Mouse (Mus musculus) liver, embryonic 18 days (tissue): ENCODE measurements around the gene Gm38392. TPM values are rescaled to one million over a fixed set of nuclear protein-coding genes. Genes with fewer than 3 reads are reported as not detected.

Experiments
- polyA plus RNA-seq: library from polyadenylated mRNA; depleted of rRNA; stranded (reverse); fragments of >200 nt; gene quantifications from 2 replicates; pipeline ENCODE4 v1.2.3, GENCODE M21; 2012; rRNA removed

Gm38392 gene
- 0.08 TPM in 1 of 2 replicates, not detected in the other for polyA plus RNA-seq

DNA sequence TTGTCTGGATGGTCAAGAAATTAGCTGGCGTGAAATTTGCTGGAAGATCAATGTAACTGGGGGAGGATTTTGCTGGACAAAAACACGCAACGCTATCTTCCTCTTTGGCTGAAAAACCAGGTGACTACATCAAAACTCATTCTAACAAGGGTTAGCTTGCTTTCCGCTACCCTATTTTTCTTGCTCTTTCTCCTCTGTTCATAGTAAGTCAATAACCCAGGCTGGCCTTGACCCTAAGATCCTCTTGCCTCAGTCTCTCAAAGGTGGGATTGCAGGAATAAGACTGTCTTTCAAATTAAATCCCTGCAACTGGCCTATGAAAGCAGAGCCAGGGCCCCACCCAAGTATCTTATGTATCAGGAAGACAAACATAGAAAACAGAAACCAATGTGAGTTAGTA, at the start of gene Gm38392:
TSS of gene Gm38392 (minus strand) at position 101 of the 400 bp plus-strand sequence.

DNA sequence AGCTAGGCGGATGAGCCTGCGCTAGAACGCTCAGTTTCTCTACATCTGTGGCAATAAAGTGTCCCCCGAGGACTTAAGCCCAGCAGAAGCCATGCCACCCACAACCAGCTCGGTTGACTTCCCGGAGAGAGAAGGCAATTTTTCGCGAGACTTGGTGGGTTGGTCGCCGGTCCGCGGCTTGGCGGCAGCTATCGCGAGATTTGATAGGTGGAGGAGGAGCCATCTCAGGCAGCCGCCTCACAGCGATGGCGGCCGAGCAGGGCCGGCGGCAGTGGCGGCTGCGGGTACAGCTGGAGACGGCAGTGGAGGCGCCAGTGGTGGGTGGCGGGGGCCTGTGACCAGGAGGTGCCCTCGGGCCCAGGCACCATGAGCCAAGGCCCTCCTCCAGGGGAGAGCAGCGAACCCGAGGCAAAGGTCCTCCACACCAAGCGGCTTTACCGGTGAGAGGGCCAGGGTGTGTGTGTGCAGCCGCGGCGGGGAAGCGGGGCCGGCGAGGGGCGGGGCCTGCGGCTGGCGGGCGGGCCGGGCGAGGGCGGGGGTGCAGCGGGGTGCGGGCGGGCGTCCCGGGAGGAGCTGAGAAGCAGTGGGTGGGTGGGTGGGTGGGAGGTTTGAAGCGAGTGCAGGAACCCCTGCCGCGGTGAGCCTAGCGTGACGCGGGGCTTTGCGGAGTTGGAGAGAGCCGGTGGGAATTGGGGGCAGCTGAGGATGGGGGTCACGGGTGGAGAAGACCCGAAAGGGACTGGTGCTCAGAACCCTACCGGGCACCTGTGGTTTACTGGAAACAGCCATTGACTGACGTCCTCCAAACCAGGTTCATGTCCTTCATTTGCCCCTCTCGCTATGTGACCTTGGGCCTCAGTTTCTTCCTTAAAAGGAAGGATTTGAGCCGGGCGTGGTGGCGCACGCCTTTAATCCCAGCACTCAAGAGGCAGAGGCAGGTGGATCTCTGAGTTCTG, 49.3 kb upstream of the Gm38392 start, which contains the start of the genes Tmem79 and Smg5:
TSS of gene Tmem79 (minus strand) at position 91 of the 956 bp plus-strand sequence.
TSS of gene Smg5 (plus strand) at position 203 of the 956 bp plus-strand sequence.

GRCm38 (mm10) chr3:88324951-88325405, 38.0 kb upstream of the Gm38392 start, which contains the start of gene Glmp:
Gene Glmp, plus strand, starts transcription at chr3:88325023.

DNA sequence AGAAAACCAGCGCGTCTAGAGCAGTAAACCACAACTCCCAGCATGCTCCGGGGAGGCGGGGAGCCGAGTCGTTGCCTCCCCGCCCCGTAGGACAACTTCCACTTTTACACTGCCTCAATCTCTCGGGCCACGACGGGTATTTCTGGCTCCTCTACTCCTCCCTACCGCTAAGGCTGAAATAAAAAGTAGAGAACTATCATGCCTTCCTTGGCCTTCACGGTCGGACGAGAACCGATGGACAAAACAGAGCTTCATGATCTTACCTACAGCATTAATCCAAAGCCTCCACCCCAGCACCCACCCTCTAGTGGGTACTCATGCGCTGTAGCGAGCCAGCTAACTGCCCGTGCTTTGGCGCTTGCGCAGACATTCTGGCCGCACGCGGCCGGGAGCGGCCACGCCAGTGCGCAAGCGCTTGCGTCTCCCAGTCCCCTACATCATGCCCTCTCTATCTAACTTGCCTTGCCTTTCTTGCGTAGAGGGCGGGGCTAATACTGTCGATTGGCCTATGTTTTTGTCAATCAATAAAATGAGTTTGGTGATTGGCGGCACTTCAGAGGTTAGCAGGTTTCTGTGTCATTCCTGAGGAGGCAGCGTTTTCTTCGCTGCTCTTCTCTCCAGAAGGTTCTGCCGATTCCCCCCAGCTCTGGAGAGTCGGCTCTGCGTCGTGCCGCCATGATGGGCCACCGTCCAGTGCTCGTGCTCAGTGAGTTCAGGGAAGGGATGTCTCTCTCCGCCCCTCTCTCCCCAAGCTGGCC, 9.7 kb upstream of the Gm38392 start, which contains the start of the genes Tsacc and Cct3:
TSS of gene Tsacc (minus strand) at position 439 of the 758 bp plus-strand sequence.
TSS of gene Cct3 (plus strand) at position 556 of the 758 bp plus-strand sequence.

GRCm38 (mm10) chr3:88254268-88254926, 32.6 kb downstream of the Gm38392 start, which contains the start of gene Rhbg:
Gene Rhbg, minus strand, starts transcription at chr3:88254709.

Other genes starting within 250 kb of the Gm38392 start
- gene Gpatch4, start 244.1 kb downstream of the Gm38392 start, polyA plus RNA-seq: 7.2 and 7.3 TPM in 2 replicates
- 38.4 and 41.8 TPM in 2 replicates for gene Naxe, start 228.7 kb downstream of the Gm38392 start, polyA plus RNA-seq
- not detected in 2 replicates for gene Ttc24, start 208.9 kb downstream of the Gm38392 start, polyA plus RNA-seq
- 3.4 and 4.3 TPM in 2 replicates for gene Iqgap3, start 205.2 kb downstream of the Gm38392 start, polyA plus RNA-seq
- gene Mef2d, start 144.8 kb downstream of the Gm38392 start, polyA plus RNA-seq: 9.0 and 11.5 TPM in 2 replicates
- 1.5 and 1.9 TPM in 2 replicates for gene Rhbg, start 32.5 kb downstream of the Gm38392 start, polyA plus RNA-seq
- gene Tsacc, start 9.8 kb upstream of the Gm38392 start, polyA plus RNA-seq: 2.2 and 2.4 TPM in 2 replicates
- 116 and 118 TPM in 2 replicates for gene Cct3, start 9.9 kb upstream of the Gm38392 start, polyA plus RNA-seq
- gene Glmp, start 37.8 kb upstream of the Gm38392 start, polyA plus RNA-seq: 43.8 and 50.1 TPM in 2 replicates
- 0.58 and 0.64 TPM in 2 replicates for gene Tmem79, start 48.9 kb upstream of the Gm38392 start, polyA plus RNA-seq
- gene Smg5, start 49.0 kb upstream of the Gm38392 start, polyA plus RNA-seq: 22.9 and 25.4 TPM in 2 replicates
- 2.5 and 3.6 TPM in 2 replicates for gene Paqr6, start 77.4 kb upstream of the Gm38392 start, polyA plus RNA-seq
- gene Bglap3, start 85.5 kb upstream of the Gm38392 start, polyA plus RNA-seq: 0.35 and 0.79 TPM in 2 replicates
- gene Bglap2, start 91.5 kb upstream of the Gm38392 start, polyA plus RNA-seq: not detected in 2 replicates
- gene Bglap, start 97.3 kb upstream of the Gm38392 start, polyA plus RNA-seq: 0.16 TPM in 1 of 2 replicates, not detected in the other
- 38.9 and 40.2 TPM in 2 replicates for gene Pmf1, start 123.1 kb upstream of the Gm38392 start, polyA plus RNA-seq
- 11.4 and 12.7 TPM in 2 replicates for gene Slc25a44, start 137.9 kb upstream of the Gm38392 start, polyA plus RNA-seq
- gene Sema4a, start 174.0 kb upstream of the Gm38392 start, polyA plus RNA-seq: 30.0 and 30.8 TPM in 2 replicates
- gene Lmna, start 222.7 kb upstream of the Gm38392 start, polyA plus RNA-seq: 37.0 and 37.6 TPM in 2 replicates
- 0.77 and 0.82 TPM in 2 replicates for gene Mex3a, start 245.2 kb upstream of the Gm38392 start, polyA plus RNA-seq